ENCODE assay signal across 10 mouse cellular contexts in the genomic region with DNA sequence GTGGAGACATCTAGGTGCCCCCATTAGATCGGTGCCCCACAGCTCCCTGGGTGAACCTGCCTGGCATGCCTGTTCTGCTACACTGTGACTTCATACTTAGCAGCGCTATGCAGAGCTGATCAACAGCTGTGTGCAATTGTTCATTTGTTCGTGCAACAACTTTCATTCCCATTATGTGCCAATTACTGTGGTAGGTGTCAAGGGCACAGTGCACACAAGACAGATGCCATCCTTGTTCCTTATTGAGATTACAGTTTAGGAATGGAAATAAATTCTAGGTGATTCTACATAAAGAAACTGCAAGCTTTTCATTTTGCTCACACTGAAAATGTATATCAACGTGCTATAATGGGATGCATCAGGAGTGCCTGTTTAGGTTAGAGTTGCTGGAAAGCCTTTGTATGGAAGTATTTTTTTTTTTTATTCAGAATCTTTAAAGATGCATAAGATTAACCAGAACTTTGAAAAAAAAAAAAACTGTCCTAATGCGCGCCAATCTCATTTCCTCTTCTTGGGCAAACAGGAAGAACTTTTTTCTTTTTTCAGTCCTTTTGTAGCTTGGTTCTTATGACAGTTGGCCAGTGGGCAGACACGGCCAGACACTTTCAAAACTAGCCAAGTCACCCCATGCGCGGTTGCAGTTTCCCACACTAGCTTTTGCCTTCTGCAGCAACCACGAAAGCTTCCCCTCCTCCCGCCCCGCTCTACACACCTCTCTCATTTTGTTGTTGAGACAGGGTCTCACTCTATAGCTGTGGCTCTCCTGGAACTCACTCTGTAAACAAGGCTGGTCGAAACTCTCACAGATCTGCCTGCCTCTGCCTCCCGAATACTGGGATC. TPM values are rescaled to one million over a fixed set of nuclear protein-coding genes. Genes with fewer than 3 reads are reported as not detected.
A peak's percentile ranks its signal among the peaks of the same experiment; 100 is the strongest.
DNase-seq lines count a peak whose midpoint lies in the region; ATAC-seq lines count a peak whose summit lies in the region.
"Had no signal": no experiment of that assay in that cellular context is flagged by ENCODE, and none has a peak within 500 bp of the region (broad histone marks: within the 10 kb centered on the region; RNA-seq: fewer than 3 reads in every experiment).

No protein-coding gene starts in this region.

- 69% methylated on average over 14 of the region's 14 CpGs for WGBS in heart, embryonic 10.5 days
- 82% methylated on average over 14 of the region's 14 CpGs for WGBS in midbrain, embryonic 14.5 days

- DNase-seq in heart, adult 11 months = peak; percentile 92
- no peak for DNase-seq in heart, embryonic 10.5 days (ENCODE audit: low spot score)
- DNase-seq in lung, postnatal 4 days = peak; percentile 32 to 34
- peak; percentile 31 for DNase-seq in thymus, postnatal 0 days (ENCODE audit: low spot score)
- no peak for DNase-seq in embryo, embryonic 10 days (ENCODE audit: low spot score)
- no peak for DNase-seq in midbrain, embryonic 14.5 days
- DNase-seq in Muller cell, postnatal 12 days (ENCODE audit: inconsistent ontology term) = no peak

- H3K9ac ChIP-seq in midbrain, embryonic 14.5 days (replicated peaks; ENCODE audit: low read length) = no peak overlapping the region
- H3K9ac ChIP-seq: intestine, embryonic 15.5 days; midbrain, embryonic 12.5 days had no signal

- no peak overlapping the region for H3K4me3 ChIP-seq in heart, embryonic 10.5 days
- H3K4me3 ChIP-seq in midbrain, embryonic 14.5 days (replicated peaks; ENCODE audit: low read depth, low read length) = no peak overlapping the region
- H3K4me3 ChIP-seq: intestine, embryonic 15.5 days; midbrain, embryonic 12.5 days had no signal

- no peak overlapping the region for H3K27ac ChIP-seq in heart, embryonic 10.5 days
- H3K27ac ChIP-seq in midbrain, embryonic 14.5 days (replicated peaks; ENCODE audit: low read depth, low read length) = no peak overlapping the region
- H3K27ac ChIP-seq: intestine, embryonic 15.5 days; midbrain, embryonic 12.5 days had no signal

- no peaks in the 10 kb centered on the region for H3K4me1 ChIP-seq in heart, embryonic 10.5 days
- H3K4me1 ChIP-seq in midbrain, embryonic 14.5 days (ENCODE audit: control insufficient read depth, insufficient read depth, low read length) = peaks cover 8% of the 10 kb centered on the region

- H3K4me2 ChIP-seq in midbrain, embryonic 14.5 days (ENCODE audit: low read length) = no peak overlapping the region
- H3K4me2 ChIP-seq: intestine, embryonic 15.5 days; midbrain, embryonic 12.5 days had no signal

- H3K36me3 ChIP-seq in heart, embryonic 10.5 days = no peaks in the 10 kb centered on the region
- H3K36me3 ChIP-seq in midbrain, embryonic 14.5 days (ENCODE audit: control insufficient read depth, insufficient read depth, low read length) = no peaks in the 10 kb centered on the region
- H3K36me3 ChIP-seq: intestine, embryonic 15.5 days; midbrain, embryonic 12.5 days had no signal

- H3K9me3 ChIP-seq in heart, embryonic 10.5 days = no peaks in the 10 kb centered on the region
- no peaks in the 10 kb centered on the region for H3K9me3 ChIP-seq in midbrain, embryonic 14.5 days (ENCODE audit: control insufficient read depth, low read length)
- H3K9me3 ChIP-seq: intestine, embryonic 15.5 days; midbrain, embryonic 12.5 days had no signal

- peak; percentile 40 for ATAC-seq in common myeloid progenitor, adult 5-6 weeks (replicated peaks; ENCODE audit: low read depth, poor library complexity, severe bottlenecking)
- ATAC-seq in midbrain, embryonic 14.5 days (ENCODE audit: low FRiP score, low TSS enrichment) = no peak
- ATAC-seq: intestine, embryonic 15.5 days had no signal

- H3K27me3 ChIP-seq in heart, embryonic 10.5 days (ENCODE audit: insufficient read depth, poor library complexity, severe bottlenecking) = no peaks in the 10 kb centered on the region
- H3K27me3 ChIP-seq in midbrain, embryonic 14.5 days (ENCODE audit: control insufficient read depth, insufficient read depth, low read length) = no peaks in the 10 kb centered on the region
- H3K27me3 ChIP-seq: intestine, embryonic 15.5 days had no signal

RNA-seq across cellular contexts. Expression of a gene that starts 2.1 kb away (rescaled TPM):
- 4.9 and 5.5 TPM in 2 replicates for polyA plus RNA-seq in heart, embryonic 10.5 days (2016; fragmentation: Nextera tagmentation; extraction: Ambion mirVana)
- 43.1 and 47.1 TPM in 2 replicates for total RNA-seq in common myeloid progenitor, adult 5-6 weeks (2017)
- polyA plus RNA-seq in thymus, postnatal 0 days (2015; fragmentation: Nextera tagmentation; extraction: Ambion mirVana) = 6.6 and 9.0 TPM in 2 replicates
- polyA plus RNA-seq in midbrain, embryonic 14.5 days (2014; fragmentation: Nextera tagmentation; extraction: Ambion mirVana) = 7.0 and 7.9 TPM in 2 replicates

RNA-seq across cellular contexts. Expression of a gene that starts 50.0 kb away (rescaled TPM):
- 0.49 and 1.8 TPM in 2 replicates for polyA plus RNA-seq in heart, embryonic 10.5 days (2016; fragmentation: Nextera tagmentation; extraction: Ambion mirVana)
- 13.3 and 14.6 TPM in 2 replicates for total RNA-seq in common myeloid progenitor, adult 5-6 weeks (2017)
- 1.9 and 2.2 TPM in 2 replicates for polyA plus RNA-seq in thymus, postnatal 0 days (2015; fragmentation: Nextera tagmentation; extraction: Ambion mirVana)
- polyA plus RNA-seq in midbrain, embryonic 14.5 days (2014; fragmentation: Nextera tagmentation; extraction: Ambion mirVana) = 1.7 and 1.9 TPM in 2 replicates

Comparison
In these comparisons a context has a peak if more than half of its experiments do, and no peak if none do; other contexts are left out.
1. DNase-seq: peak in heart, adult 11 months (single experiment), lung, postnatal 4 days (2 of 2) and thymus, postnatal 0 days (single experiment); none in heart, embryonic 10.5 days (single experiment), embryo, embryonic 10 days (single experiment), midbrain, embryonic 14.5 days (single experiment) and Muller cell, postnatal 12 days (single experiment).